Mouse (Mus musculus) cerebellum, postnatal 36 days (tissue): ENCODE results near the gene Trim27.

Experiments used
- DNase-seq, 2 experiments: peaks; one replicate each; pipeline ENCODE4 v3.0.0; 2021 to 2022; ENCODE audit warnings: mixed read lengths in 2 of 2

The Trim27 gene

GRCm38 (mm10) chr13:21172241-21173027, 6.8 kb upstream of the Trim27 start:
- peak; percentile 67 to 74 for DNase-seq

- peak; percentile 61 to 63 for DNase-seq
Observed at GRCm38 (mm10) chr13:21173072-21173471, 6.2 kb upstream of the Trim27 start.

GRCm38 (mm10) chr13:21176733-21177132, 2.5 kb upstream of the Trim27 start:
- no peak for DNase-seq

- no peak for DNase-seq
Observed at GRCm38 (mm10) chr13:21177657-21178056, 1.6 kb upstream of the Trim27 start.

- no peak for DNase-seq
Observed at GRCm38 (mm10) chr13:21178364-21178763, 881 bp upstream of the Trim27 start.

- DNase-seq: peak; percentile 75 to 87
Observed at GRCm38 (mm10) chr13:21179724-21180550, 692 bp downstream of the Trim27 start.

- peak; percentile 53 to 60 for DNase-seq
Observed at GRCm38 (mm10) chr13:21180551-21181530, 1.6 kb downstream of the Trim27 start.

- DNase-seq: no peak
Observed at GRCm38 (mm10) chr13:21181996-21182395, 2.8 kb downstream of the Trim27 start.

- DNase-seq: no peak
Observed at GRCm38 (mm10) chr13:21183066-21183465, 3.8 kb downstream of the Trim27 start.

GRCm38 (mm10) chr13:21183661-21184060, 4.4 kb downstream of the Trim27 start:
- no peak for DNase-seq

GRCm38 (mm10) chr13:21185521-21185920, 6.3 kb downstream of the Trim27 start:
- no peak for DNase-seq

GRCm38 (mm10) chr13:21195406-21196228, 16.4 kb downstream of the Trim27 start:
- DNase-seq: no peak

- DNase-seq: no peak
Observed at GRCm38 (mm10) chr13:21197721-21198120, 18.5 kb downstream of the Trim27 start.

- DNase-seq: no peak
Observed at GRCm38 (mm10) chr13:21198313-21198712, 19.1 kb downstream of the Trim27 start.

- DNase-seq: peak in 1 of 2 experiments; percentile 28
Observed at GRCm38 (mm10) chr13:21199046-21200028, 20.1 kb downstream of the Trim27 start.

- peak; percentile 96 to 99 for DNase-seq
Observed at GRCm38 (mm10) chr13:21200043-21200999, 21.1 kb downstream of the Trim27 start.

GRCm38 (mm10) chr13:21215275-21215983, 36.2 kb downstream of the Trim27 start:
- peak; percentile 67 to 79 for DNase-seq

GRCm38 (mm10) chr13:21216781-21217180, 37.5 kb downstream of the Trim27 start:
- DNase-seq: no peak
